Mouse (Mus musculus) spleen, adult 2 months (tissue): ENCODE data around the gene Phf5a. TPM values are rescaled to one million over a fixed set of nuclear protein-coding genes. Genes with fewer than 3 reads are reported as not detected.
A peak's percentile ranks its signal among the peaks of the same experiment; 100 is the strongest.

ENCODE experiments used
- DNase-seq, 2 experiments: peaks; one replicate each; pipeline versions ENCODE4 v3.0.0 to v3.0.0-alpha.2; 2012 to 2021; ENCODE audit warnings: low spot score in 2 of 2, low read depth in 1 of 2
- H3K27ac ChIP-seq: fragments of 200-500 bp; 2 replicates; pipeline ENCODE4 v1.5.1; 2012; ENCODE audit warnings: low read length, inconsistent platforms; ENCODE audit not compliant: insufficient read depth
- H3K27me3 ChIP-seq: fragments of 200-500 bp; 2 replicates; pipeline ENCODE4 v1.6.1; 2012; ENCODE audit warnings: mild to moderate bottlenecking, moderate library complexity, low read length, inconsistent platforms; ENCODE audit not compliant: control insufficient read depth, insufficient read depth
- H3K36me3 ChIP-seq: fragments of 200-500 bp; 2 replicates; pipeline ENCODE4 v1.6.1; 2012; ENCODE audit warnings: mild to moderate bottlenecking, low read length, inconsistent platforms; ENCODE audit not compliant: control insufficient read depth, insufficient read depth
- H3K4me1 ChIP-seq: fragments of 200-500 bp; 2 replicates; pipeline ENCODE4 v1.6.1; 2011; ENCODE audit warnings: inconsistent platforms; ENCODE audit not compliant: control insufficient read depth, insufficient read depth, insufficient read length
- H3K4me3 ChIP-seq: fragments of 200-500 bp; 2 replicates; pipeline ENCODE4 v1.5.1; 2011; ENCODE audit warnings: mild to moderate bottlenecking, inconsistent platforms; ENCODE audit not compliant: insufficient read depth, insufficient read length; ENCODE audit errors: extremely low read depth
- CTCF ChIP-seq: fragments of 200-500 bp; IDR thresholded peaks from 2 replicates; pipeline ENCODE4 v1.5.1; 2011; ENCODE audit warnings: mild to moderate bottlenecking, inconsistent platforms; ENCODE audit not compliant: insufficient read depth, insufficient read length, insufficient replicate concordance; ENCODE audit errors: extremely low read depth
- POLR2A ChIP-seq: fragments of 200-500 bp; IDR thresholded peaks from 2 replicates; pipeline ENCODE4 v1.6.1; 2011; ENCODE audit warnings: low read depth, low read length, inconsistent platforms
- WGBS: fragments of 180-500 bp; shearing (Covaris S2); methylation state at CpG from one replicate; pipeline ENCODE4 v1.1.7; 2018; 5-methylcytosine and 5-hydroxymethylcytosine counted together
- polyA plus RNA-seq: library from polyadenylated mRNA; depleted of rRNA; stranded (reverse); fragments of >200 nt; gene quantifications from 2 replicates; pipeline ENCODE4 v1.2.3, GENCODE M21; 2012

The Phf5a gene
- polyA plus RNA-seq, 1 experiment, result 29.8 TPM

DNA sequence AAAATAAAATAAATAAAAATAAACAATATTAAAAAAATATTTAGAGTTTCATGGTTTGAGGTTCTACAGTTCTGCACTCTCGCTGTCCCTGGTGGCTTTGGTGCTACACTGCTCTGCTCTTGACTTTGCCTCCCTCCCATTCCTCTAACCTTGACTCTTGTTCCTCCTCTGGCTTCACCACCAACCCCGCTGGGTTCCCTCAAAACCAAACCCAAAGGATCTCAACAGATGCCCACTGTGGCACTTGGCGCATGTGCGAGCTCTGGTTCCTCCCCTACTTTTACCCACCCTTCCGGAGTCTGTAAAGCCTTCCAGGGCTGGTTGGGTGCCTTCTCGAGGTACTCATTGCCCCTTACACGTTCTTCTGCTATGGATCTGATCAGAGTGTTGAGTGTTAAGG is 29.4 kb downstream of the Phf5a start:
- TF ChIP-seq POLR2A (no peak), CTCF (no peak)
- no peak overlapping the region for H3K27ac ChIP-seq
- H3K36me3 ChIP-seq, result no peaks in the 10 kb centered on the region
- no peak overlapping the region for H3K4me3 ChIP-seq
- DNase-seq, result no peak
- 66% methylated on average over 7 of the region's 7 CpGs for WGBS
- no peaks in the 10 kb centered on the region for H3K27me3 ChIP-seq
- H3K4me1 ChIP-seq, result no peaks in the 10 kb centered on the region

DNA sequence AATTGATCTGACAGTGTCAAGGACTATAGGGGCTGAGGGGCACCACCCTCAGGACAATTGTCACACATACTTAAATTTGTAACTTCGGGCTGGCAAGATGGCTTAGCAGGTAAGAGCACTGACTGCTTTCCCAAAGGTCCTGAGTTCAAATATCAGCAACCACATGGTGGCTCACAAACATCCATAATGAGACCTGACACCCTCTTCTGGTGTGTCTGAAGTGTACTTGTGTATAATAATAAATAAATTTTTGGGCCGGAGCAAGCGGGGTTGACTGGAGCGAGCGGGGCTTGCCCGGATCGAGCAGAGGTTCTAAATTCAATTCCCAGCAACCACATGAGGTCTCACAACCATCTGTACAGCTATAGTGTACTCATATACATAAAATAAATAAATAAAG is 31.4 kb downstream of the Phf5a start:
- Histone ChIP-seq H3K36me3 (no peaks in the 10 kb centered on the region), H3K4me3 (no peak overlapping the region), H3K4me1 (peaks cover 6% of the 10 kb centered on the region), H3K27ac (no peak overlapping the region), H3K27me3 (no peaks in the 10 kb centered on the region)
- TF ChIP-seq POLR2A, result no peak
- TF ChIP-seq CTCF, result no peak
- no peak for DNase-seq
- WGBS, result 91% methylated on average over 7 of the region's 7 CpGs

DNA sequence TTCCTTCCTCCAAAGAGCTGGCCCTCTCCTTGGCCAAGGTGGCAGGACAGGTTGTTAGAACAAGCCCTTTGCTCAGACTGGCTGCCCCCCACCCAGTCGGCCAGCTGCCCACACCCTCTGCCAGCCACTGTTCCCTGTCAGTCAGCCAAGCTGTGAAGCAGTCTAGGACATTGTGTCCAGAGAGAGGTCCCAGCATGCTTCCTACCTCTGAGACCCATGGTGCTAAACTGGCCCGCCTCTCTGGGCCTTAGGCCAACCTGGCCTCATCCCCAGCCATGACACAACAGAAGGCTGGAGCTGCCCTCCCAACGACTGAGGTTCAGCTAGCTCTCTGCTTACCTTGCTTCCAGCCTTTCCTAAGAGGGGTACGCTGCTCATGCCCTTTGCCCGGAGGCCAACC is 32.1 kb downstream of the Phf5a start:
- DNase-seq, result no peak
- Histone ChIP-seq H3K4me3 (no peak overlapping the region), H3K36me3 (no peaks in the 10 kb centered on the region), H3K4me1 (peaks cover 6% of the 10 kb centered on the region), H3K27ac (no peak overlapping the region), H3K27me3 (no peaks in the 10 kb centered on the region)
- TF ChIP-seq CTCF, result no peak
- no peak for TF ChIP-seq POLR2A
- 77% methylated on average over 5 of the region's 5 CpGs for WGBS

DNA sequence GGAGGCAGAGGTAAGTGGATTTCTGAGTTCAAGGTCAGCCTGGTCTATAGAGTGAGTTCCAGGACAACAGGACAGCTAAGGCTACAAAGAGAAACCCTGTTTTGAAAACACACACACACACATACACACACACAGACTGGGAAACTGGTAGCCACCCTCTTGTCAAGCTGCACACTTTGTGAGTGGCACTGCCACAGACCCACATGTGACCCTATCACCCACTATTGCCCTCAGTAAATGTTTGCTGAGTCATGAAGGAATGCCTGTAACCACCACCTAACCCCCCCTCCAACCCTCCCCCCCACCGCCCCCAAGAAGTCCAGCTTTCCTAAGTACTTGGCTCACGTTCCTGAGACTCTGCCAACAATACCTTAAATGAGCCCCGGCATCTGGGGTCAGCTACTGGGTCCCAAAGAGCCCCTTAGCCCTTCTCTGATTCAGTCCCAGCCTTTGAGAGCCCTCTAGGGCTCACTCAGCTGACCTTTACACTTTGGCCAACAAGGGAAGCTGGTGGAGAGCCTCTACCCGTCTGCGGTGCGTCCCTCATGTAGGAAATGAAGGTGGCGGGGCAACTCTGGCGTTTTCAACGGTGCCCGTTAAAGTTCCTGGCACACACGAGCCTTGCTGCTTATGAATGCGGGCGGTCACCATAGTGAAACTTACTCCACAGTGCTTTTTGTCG is 33.0 kb downstream of the Phf5a start:
- H3K4me3 ChIP-seq, result no peak overlapping the region
- 61% methylated on average over 14 of the region's 14 CpGs for WGBS
- no peaks in the 10 kb centered on the region for H3K27me3 ChIP-seq
- no peaks in the 10 kb centered on the region for H3K36me3 ChIP-seq
- H3K4me1 ChIP-seq, result peaks cover 6% of the 10 kb centered on the region
- DNase-seq, result no peak
- H3K27ac ChIP-seq, result no peak overlapping the region
- TF ChIP-seq CTCF (no peak), POLR2A (no peak)

DNA sequence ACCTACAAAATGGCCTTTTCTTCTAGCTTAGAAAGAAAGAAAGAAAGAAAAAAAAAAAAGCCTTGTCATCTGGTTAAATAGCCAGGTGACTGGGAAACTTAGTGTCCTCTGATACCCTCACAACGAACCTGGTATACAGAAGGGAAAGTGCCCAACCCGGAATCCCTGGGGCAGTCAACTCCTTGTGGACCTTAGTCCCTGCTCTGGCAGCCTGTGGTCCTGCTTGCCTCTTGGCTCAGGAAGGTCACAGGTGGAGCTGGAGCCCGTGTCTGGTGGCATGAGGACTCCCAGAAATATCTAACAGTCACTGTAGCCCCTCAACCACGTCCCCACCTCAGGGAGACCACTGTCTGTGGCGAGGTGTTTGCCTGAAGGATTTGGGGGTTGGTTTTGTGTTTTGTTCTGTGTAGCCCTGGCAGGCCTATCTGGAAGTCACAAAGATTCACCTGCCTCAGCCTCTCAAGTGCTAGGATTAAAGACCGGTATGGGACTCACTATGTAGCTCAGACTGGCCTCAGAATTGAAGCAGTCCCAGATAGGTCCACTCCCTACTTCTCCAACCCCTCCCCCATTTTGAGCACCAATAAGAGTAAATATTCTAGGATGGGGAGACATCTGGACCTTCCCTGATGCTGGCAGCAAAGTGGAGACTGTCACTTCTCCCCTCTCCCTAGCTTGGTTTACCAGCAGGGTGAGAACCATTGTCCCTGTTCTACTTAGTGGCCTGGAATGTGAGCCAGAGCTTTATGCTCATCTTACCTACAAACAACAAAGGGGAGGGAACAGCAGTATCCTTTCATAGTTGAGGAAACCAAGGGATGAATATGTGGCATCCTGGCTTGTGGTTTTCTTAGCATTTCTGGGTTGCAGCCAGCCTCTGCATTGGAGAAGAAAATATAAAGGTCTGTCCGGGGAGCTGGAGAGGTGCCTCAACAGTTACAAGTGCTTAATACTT is 34.5 kb downstream of the Phf5a start:
- 66% methylated on average over 7 of the region's 7 CpGs for WGBS
- Histone ChIP-seq H3K4me3 (no peak overlapping the region), H3K27ac (no peak overlapping the region), H3K36me3 (no peaks in the 10 kb centered on the region), H3K27me3 (no peaks in the 10 kb centered on the region), H3K4me1 (peaks cover 6% of the 10 kb centered on the region)
- no peak for DNase-seq
- TF ChIP-seq POLR2A, result no peak
- no peak for TF ChIP-seq CTCF

DNA sequence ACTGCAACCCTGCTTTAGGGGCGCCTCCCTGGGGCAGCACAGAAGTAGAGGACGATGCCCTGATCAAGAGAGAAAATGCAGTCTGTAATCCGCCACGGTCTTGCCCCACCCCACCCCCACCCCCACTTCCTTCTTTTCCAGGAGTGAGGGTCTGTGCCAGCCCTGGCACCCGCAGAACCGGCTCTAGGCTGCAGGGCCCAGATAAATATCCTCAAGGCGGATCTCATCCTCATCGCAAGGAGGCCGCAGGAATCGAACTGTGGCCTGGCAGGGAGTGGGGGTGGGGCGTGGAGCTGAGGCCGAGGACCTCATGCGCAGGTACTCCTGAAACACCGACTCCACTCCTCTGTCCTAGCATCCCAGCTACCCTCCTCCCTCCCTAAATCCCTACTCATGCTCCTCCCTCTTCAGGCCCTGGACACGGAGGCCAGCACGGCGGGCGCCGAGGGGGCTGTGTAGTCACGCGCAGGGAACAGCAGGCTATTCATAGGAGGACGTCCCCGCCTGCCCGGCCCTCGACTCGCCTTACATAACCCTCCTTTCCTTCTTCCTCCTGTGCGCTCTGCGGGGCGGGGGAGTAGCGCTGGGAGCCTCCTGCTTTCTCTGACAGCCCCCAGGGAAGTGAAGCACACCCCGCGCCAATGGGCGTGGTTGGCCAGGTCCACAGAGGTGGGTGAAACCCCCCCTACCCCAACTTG is 35.4 kb downstream of the Phf5a start:
- Histone ChIP-seq H3K4me1 (peaks cover 6% of the 10 kb centered on the region), H3K36me3 (no peaks in the 10 kb centered on the region), H3K27me3 (no peaks in the 10 kb centered on the region), H3K4me3 (peak overlapping the region; percentile 52), H3K27ac (peak overlapping the region; percentile 51; the same call in 1 of the 2 replicates)
- no peak for DNase-seq
- TF ChIP-seq CTCF (no peak), POLR2A (no peak; the same call in 1 of the 2 replicates)
- WGBS, result 5% methylated on average over 33 of the region's 33 CpGs
